Mouse (Mus musculus) embryo, embryonic 9.5 days (tissue): ENCODE data around the gene Vmn2r44.
"Not testable (repeated sequence)": the region's sequence is repeated elsewhere in the genome, so short reads cannot be mapped to it uniquely, and the experiment has no call there.

Experiments
- DNase-seq: peaks from one replicate; pipeline ENCODE4 v3.0.0-alpha.2; 2017; ENCODE audit errors: extremely low spot score

Vmn2r44 gene

GRCm38 (mm10) chr7:8383233-8383632, at the start of gene Vmn2r44:
Gene Vmn2r44, minus strand, starts transcription at chr7:8383333.
- not testable (repeated sequence) for DNase-seq

GRCm38 (mm10) chr7:8357879-8358278, 25.3 kb downstream of the Vmn2r44 start:
- DNase-seq = not testable (repeated sequence)
